Mouse (Mus musculus) heart, adult 2 months (tissue): ENCODE results near the gene P2ry12.

ENCODE experiments used
- CTCF ChIP-seq: fragments of 200-600 bp; IDR thresholded peaks from 2 replicates; pipeline ENCODE4 v1.8.1; 2022; ENCODE audit warnings: antibody characterized with exemption, mild to moderate bottlenecking, moderate library complexity
- EP300 ChIP-seq: fragments of 200-500 bp; IDR thresholded peaks from 2 replicates; pipeline ENCODE4 v1.6.1; 2011; ENCODE audit warnings: low read depth, low read length, control low read depth; ENCODE audit not compliant: insufficient read depth
- POLR2A ChIP-seq: fragments of 200-500 bp; IDR thresholded peaks from 2 replicates; pipeline ENCODE4 v1.6.1; 2011; ENCODE audit warnings: mild to moderate bottlenecking, low read depth, low read length, control low read depth; ENCODE audit not compliant: insufficient read depth

DNA sequence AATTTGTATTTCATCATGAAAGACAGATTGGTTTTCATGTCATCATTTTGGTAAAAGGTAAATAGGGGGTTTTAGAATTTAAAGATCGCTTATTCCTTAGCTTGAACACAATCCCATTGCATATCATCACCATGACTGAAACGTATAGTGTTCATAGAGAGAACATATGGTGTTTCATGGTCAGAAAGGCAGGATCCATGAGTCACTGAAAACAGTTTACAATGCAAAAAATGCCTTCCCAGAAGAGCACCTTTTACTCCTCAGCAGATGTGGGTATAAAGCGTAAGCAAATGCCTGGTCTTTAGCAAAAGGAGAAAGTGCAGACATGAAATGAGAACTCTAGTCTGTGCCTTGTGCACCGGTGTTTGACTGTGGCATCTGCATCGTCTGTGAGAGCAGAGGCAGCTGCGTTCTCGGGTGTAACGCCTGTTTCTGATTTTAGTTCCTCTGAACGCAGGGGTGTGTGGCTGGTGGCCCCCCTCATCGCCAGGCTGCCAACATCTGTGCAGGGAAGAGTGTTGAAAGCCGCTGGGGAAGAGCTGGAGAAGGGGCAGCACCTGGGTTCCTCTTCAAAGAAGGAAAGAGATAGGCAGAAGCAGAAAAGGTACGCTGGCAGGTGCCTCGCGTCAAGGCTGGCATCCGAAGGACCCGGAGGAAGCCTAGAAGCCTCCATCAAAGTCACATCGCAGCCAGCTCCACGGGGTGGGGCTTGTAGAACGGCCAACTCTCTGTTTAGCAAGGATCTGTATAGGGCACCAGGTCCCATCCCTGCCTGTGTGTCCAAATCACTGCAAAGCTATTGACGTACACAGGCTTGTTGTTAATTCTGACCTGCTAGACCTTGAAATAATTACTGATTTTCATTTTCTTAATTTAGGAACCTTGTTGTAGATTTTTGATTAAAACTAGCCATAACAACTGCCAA lies 4.7 kb downstream of the P2ry12 start:
- TF ChIP-seq POLR2A (no peak), CTCF (no peak), EP300 (no peak)
